Mouse (Mus musculus): ENCODE measurements around the gene Wdsub1. TPM values are rescaled to one million over a fixed set of nuclear protein-coding genes. Genes with fewer than 3 reads are reported as not detected.
"Not testable (repeated sequence)": the region's sequence is repeated elsewhere in the genome, so short reads cannot be mapped to it uniquely, and the experiment has no call there.

Gene Wdsub1
- polyA plus RNA-seq, 1 experiment from 2014 or later = 14.0 TPM

DNA sequence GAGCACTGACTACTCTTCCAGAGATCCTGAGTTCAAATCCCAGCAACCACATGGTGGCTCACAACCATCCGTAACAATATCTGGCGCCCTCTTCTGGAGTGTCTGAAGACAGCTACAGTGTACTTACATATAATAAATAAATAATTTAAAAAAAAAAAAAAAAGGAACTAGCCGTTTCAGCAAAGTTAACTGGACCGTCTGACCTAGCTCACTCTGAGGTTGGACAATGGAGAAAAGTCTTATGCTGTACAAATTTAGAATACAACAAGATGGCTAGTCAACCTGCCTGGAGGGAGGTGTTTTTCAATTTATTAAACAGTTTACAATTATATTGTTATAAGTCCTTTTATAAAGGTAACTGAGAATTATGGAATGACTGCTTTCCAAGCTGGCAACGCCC, 30.5 kb downstream of the Wdsub1 start:
- not testable (repeated sequence) for H3K4me2 ChIP-seq (ENCODE audit: low read length); H3K27ac ChIP-seq (ENCODE audit: low read length); H3K36me3 ChIP-seq (ENCODE audit: control insufficient read depth, insufficient read depth); H3K4me3 ChIP-seq (replicated peaks; ENCODE audit: low read length); H3K9ac ChIP-seq (replicated peaks; ENCODE audit: low read depth, low read length); H3K9me3 ChIP-seq (ENCODE audit: control insufficient read depth, low read length); ATAC-seq; H3K27me3 ChIP-seq (replicated peaks; ENCODE audit: control insufficient read depth, insufficient read depth, low read length); H3K4me1 ChIP-seq (replicated peaks; ENCODE audit: control insufficient read depth, insufficient read depth, low read length)
- 94% methylated on average over 3 of the region's 5 CpGs for WGBS

GRCm38 (mm10) chr2:59843848-59844247, 38.5 kb downstream of the Wdsub1 start:
- H3K9me3 ChIP-seq (ENCODE audit: control insufficient read depth, low read length) = no peaks in the 10 kb centered on the region
- ATAC-seq = no peak
- no peak overlapping the region for H3K4me2 ChIP-seq (ENCODE audit: low read length)
- H3K36me3 ChIP-seq (ENCODE audit: control insufficient read depth, insufficient read depth) = no peaks in the 10 kb centered on the region
- no peak overlapping the region for H3K27ac ChIP-seq (ENCODE audit: low read length)
- H3K4me3 ChIP-seq (replicated peaks; ENCODE audit: low read length) = no peak overlapping the region
- WGBS = 91% methylated on average over 6 of the region's 6 CpGs
- no peaks in the 10 kb centered on the region for H3K27me3 ChIP-seq (replicated peaks; ENCODE audit: control insufficient read depth, insufficient read depth, low read length)
- no peak overlapping the region for H3K9ac ChIP-seq (replicated peaks; ENCODE audit: low read depth, low read length)
- H3K4me1 ChIP-seq (replicated peaks; ENCODE audit: control insufficient read depth, insufficient read depth, low read length) = no peaks in the 10 kb centered on the region

GRCm38 (mm10) chr2:59843156-59843555, 39.2 kb downstream of the Wdsub1 start:
- H3K4me2 ChIP-seq (ENCODE audit: low read length) = no peak overlapping the region
- no peak for ATAC-seq

GRCm38 (mm10) chr2:59842556-59843008, 39.8 kb downstream of the Wdsub1 start:
- 79% methylated on average over 6 of the region's 6 CpGs for WGBS
- H3K4me2 ChIP-seq (ENCODE audit: low read length) = no peak overlapping the region
- no peak overlapping the region for H3K9ac ChIP-seq (replicated peaks; ENCODE audit: low read depth, low read length)
- no peaks in the 10 kb centered on the region for H3K9me3 ChIP-seq (ENCODE audit: control insufficient read depth, low read length)
- H3K4me1 ChIP-seq (replicated peaks; ENCODE audit: control insufficient read depth, insufficient read depth, low read length) = no peaks in the 10 kb centered on the region
- no peak overlapping the region for H3K4me3 ChIP-seq (replicated peaks; ENCODE audit: low read length)
- ATAC-seq = no peak
- H3K36me3 ChIP-seq (ENCODE audit: control insufficient read depth, insufficient read depth) = no peaks in the 10 kb centered on the region
- no peak overlapping the region for H3K27ac ChIP-seq (ENCODE audit: low read length)
- no peaks in the 10 kb centered on the region for H3K27me3 ChIP-seq (replicated peaks; ENCODE audit: control insufficient read depth, insufficient read depth, low read length)

More at GRCm38 (mm10) chr2:59843156-59843555, 39.2 kb downstream of the Wdsub1 start:
- Histone ChIP-seq H3K4me3 (replicated peaks; ENCODE audit: low read length) (no peak overlapping the region), H3K4me1 (replicated peaks; ENCODE audit: control insufficient read depth, insufficient read depth, low read length) (no peaks in the 10 kb centered on the region), H3K36me3 (ENCODE audit: control insufficient read depth, insufficient read depth) (no peaks in the 10 kb centered on the region), H3K27ac (ENCODE audit: low read length) (no peak overlapping the region), H3K27me3 (replicated peaks; ENCODE audit: control insufficient read depth, insufficient read depth, low read length) (no peaks in the 10 kb centered on the region), H3K9me3 (ENCODE audit: control insufficient read depth, low read length) (no peaks in the 10 kb centered on the region), H3K9ac (replicated peaks; ENCODE audit: low read depth, low read length) (no peak overlapping the region)
- WGBS = 89% methylated on average over 21 of the region's 21 CpGs

GRCm38 (mm10) chr2:59841944-59842343, 40.4 kb downstream of the Wdsub1 start:
- no peak overlapping the region for H3K4me2 ChIP-seq (ENCODE audit: low read length)
- no peaks in the 10 kb centered on the region for H3K27me3 ChIP-seq (replicated peaks; ENCODE audit: control insufficient read depth, insufficient read depth, low read length)
- H3K4me3 ChIP-seq (replicated peaks; ENCODE audit: low read length) = no peak overlapping the region
- H3K36me3 ChIP-seq (ENCODE audit: control insufficient read depth, insufficient read depth) = no peaks in the 10 kb centered on the region
- H3K9me3 ChIP-seq (ENCODE audit: control insufficient read depth, low read length) = no peaks in the 10 kb centered on the region
- no peaks in the 10 kb centered on the region for H3K4me1 ChIP-seq (replicated peaks; ENCODE audit: control insufficient read depth, insufficient read depth, low read length)
- H3K9ac ChIP-seq (replicated peaks; ENCODE audit: low read depth, low read length) = no peak overlapping the region
- 77% methylated on average over 11 of the region's 11 CpGs for WGBS
- H3K27ac ChIP-seq (ENCODE audit: low read length) = no peak overlapping the region
- ATAC-seq = no peak

- H3K27me3 ChIP-seq (replicated peaks; ENCODE audit: control insufficient read depth, insufficient read depth, low read length) = no peaks in the 10 kb centered on the region
- WGBS = 82% methylated on average over 10 of the region's 12 CpGs
- ATAC-seq = no peak
- H3K9ac ChIP-seq (replicated peaks; ENCODE audit: low read depth, low read length) = no peak overlapping the region
- no peaks in the 10 kb centered on the region for H3K9me3 ChIP-seq (ENCODE audit: control insufficient read depth, low read length)
- no peak overlapping the region for H3K27ac ChIP-seq (ENCODE audit: low read length)
- no peak overlapping the region for H3K4me2 ChIP-seq (ENCODE audit: low read length)
- no peak overlapping the region for H3K4me3 ChIP-seq (replicated peaks; ENCODE audit: low read length)
- H3K36me3 ChIP-seq (ENCODE audit: control insufficient read depth, insufficient read depth) = no peaks in the 10 kb centered on the region
- no peaks in the 10 kb centered on the region for H3K4me1 ChIP-seq (replicated peaks; ENCODE audit: control insufficient read depth, insufficient read depth, low read length)
These were observed 41.0 kb downstream of the Wdsub1 start for GRCm38 (mm10) chr2:59841189-59841939.

- Histone ChIP-seq H3K36me3 (ENCODE audit: control insufficient read depth, insufficient read depth) (no peaks in the 10 kb centered on the region), H3K4me3 (replicated peaks; ENCODE audit: low read length) (no peak overlapping the region), H3K9me3 (ENCODE audit: control insufficient read depth, low read length) (no peaks in the 10 kb centered on the region), H3K4me2 (ENCODE audit: low read length) (no peak overlapping the region), H3K9ac (replicated peaks; ENCODE audit: low read depth, low read length) (no peak overlapping the region), H3K4me1 (replicated peaks; ENCODE audit: control insufficient read depth, insufficient read depth, low read length) (no peaks in the 10 kb centered on the region), H3K27me3 (replicated peaks; ENCODE audit: control insufficient read depth, insufficient read depth, low read length) (no peaks in the 10 kb centered on the region), H3K27ac (ENCODE audit: low read length) (no peak overlapping the region)
- ATAC-seq = no peak
- 27% methylated on average over 4 of the region's 4 CpGs for WGBS
These were observed 42.2 kb downstream of the Wdsub1 start for GRCm38 (mm10) chr2:59840191-59840590.

DNA sequence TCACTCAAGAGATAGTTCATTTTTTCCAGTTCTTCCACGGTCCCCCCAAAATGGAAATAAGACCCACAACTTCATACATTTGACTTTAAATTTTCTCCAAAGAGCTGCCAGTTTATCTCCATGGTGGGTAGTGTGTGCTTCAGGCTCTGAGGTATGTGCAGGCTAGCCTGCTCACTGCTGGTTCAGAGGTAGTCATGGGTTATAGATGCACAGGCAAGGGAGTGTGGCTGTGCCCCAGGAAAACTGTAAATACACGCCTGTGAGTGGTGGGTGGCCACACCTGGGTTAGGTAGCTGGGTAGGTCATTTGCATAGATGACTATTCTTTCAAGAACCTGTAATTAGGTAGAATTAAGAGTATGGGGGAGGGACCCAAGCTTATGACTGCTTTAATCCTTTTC, 42.6 kb downstream of the Wdsub1 start:
- Histone ChIP-seq H3K27ac (ENCODE audit: low read length) (no peak overlapping the region), H3K9ac (replicated peaks; ENCODE audit: low read depth, low read length) (no peak overlapping the region)
- no peak for ATAC-seq

DNA sequence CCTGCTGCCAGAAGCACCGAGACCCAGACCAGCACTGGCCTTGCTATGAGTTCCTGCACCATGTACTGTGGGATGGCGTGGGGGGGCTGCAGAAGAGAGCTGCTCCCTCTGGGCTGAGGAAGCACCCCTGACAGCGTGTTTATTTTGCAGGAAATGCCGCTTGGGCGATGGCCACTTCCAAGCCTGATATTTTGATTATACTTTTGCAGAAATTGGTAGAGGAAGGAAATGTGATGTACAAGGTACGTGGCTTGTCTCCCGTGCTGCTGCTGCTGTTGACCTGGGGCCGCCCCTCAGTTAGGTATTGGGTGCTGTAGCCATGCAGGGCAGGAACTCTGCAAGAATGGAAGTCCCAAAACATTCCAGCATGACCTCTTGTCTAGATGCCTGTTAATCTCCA, 43.6 kb downstream of the Wdsub1 start:
- WGBS = 90% methylated on average over 8 of the region's 8 CpGs
- no peaks in the 10 kb centered on the region for H3K36me3 ChIP-seq (ENCODE audit: control insufficient read depth, insufficient read depth)
- H3K27me3 ChIP-seq (replicated peaks; ENCODE audit: control insufficient read depth, insufficient read depth, low read length) = no peaks in the 10 kb centered on the region
- H3K9me3 ChIP-seq (ENCODE audit: control insufficient read depth, low read length) = no peaks in the 10 kb centered on the region
- H3K4me3 ChIP-seq (replicated peaks; ENCODE audit: low read length) = no peak overlapping the region
- H3K4me1 ChIP-seq (replicated peaks; ENCODE audit: control insufficient read depth, insufficient read depth, low read length) = no peaks in the 10 kb centered on the region
- no peak overlapping the region for H3K9ac ChIP-seq (replicated peaks; ENCODE audit: low read depth, low read length)
- ATAC-seq = no peak
- H3K27ac ChIP-seq (ENCODE audit: low read length) = no peak overlapping the region
- no peak overlapping the region for H3K4me2 ChIP-seq (ENCODE audit: low read length)

More for the DNA sequence above, 42.6 kb downstream of the Wdsub1 start:
- Histone ChIP-seq H3K4me3 (replicated peaks; ENCODE audit: low read length) (no peak overlapping the region), H3K9me3 (ENCODE audit: control insufficient read depth, low read length) (no peaks in the 10 kb centered on the region), H3K27me3 (replicated peaks; ENCODE audit: control insufficient read depth, insufficient read depth, low read length) (no peaks in the 10 kb centered on the region), H3K36me3 (ENCODE audit: control insufficient read depth, insufficient read depth) (no peaks in the 10 kb centered on the region), H3K4me1 (replicated peaks; ENCODE audit: control insufficient read depth, insufficient read depth, low read length) (no peaks in the 10 kb centered on the region), H3K4me2 (ENCODE audit: low read length) (no peak overlapping the region)
- 63% methylated on average over 2 of the region's 2 CpGs for WGBS

Measured in forebrain, embryonic 16.5 days (tissue).